Mouse (Mus musculus): ENCODE data around the gene Krt79. TPM values are rescaled to one million over a fixed set of nuclear protein-coding genes. Genes with fewer than 3 reads are reported as not detected.

Krt79 gene
- polyA plus RNA-seq, 1 experiment from 2014 or later, result 16.5 TPM

DNA sequence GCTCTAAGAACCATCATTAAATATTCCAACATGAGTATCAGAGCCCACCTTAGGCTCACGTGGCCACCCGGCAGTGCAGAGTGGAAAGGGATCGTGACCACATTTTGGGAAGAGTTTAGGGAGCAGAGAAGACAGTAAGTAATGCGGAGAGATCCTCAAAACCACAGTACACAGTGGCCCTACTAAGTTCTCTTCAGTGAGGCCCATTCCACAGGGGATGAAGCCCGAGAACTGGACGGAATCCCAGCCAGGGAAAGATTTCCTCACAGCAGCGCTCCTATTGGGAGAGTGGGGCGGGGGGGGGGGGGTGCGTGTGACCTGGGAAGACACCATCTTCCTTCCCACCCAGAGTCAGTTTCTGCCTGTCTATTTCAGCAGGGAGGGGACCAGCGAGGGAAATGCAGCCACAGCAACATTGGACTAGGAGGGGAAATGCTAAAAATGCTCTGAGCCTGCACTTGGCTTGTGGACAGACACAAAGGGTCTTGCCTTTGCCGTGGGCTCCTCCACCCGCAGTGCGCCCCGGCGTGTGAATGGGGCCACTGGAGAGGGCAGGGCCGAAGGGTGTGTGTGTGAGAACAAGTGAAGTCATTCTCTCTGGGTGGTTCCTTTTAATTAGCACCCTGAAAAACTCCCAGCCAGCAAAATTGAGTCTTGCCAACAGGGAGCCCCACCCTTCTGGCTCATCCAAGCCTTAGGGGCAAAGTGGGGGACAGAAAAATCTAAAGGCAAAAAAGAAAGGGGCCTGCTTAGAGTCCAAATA lies 34.1 kb upstream of the Krt79 start:
- WGBS, result 53% methylated on average over 16 of the region's 16 CpGs
- no peak overlapping the region for H3K4me3 ChIP-seq
- no peak overlapping the region for H3K9ac ChIP-seq
- ATAC-seq (ENCODE audit: insufficient number of reproducible peaks, insufficient read depth, low FRiP score, low TSS enrichment, low read depth), result no peak
- no peaks in the 10 kb centered on the region for H3K27me3 ChIP-seq
- H3K4me2 ChIP-seq, result no peak overlapping the region
- peaks cover 42% of the 10 kb centered on the region for H3K4me1 ChIP-seq
- H3K27ac ChIP-seq, result peak overlapping the region; percentile 96; the same call in 1 of the 2 replicates
- H3K36me3 ChIP-seq, result no peaks in the 10 kb centered on the region
- H3K9me3 ChIP-seq, result no peaks in the 10 kb centered on the region

GRCm38 (mm10) chr15:101973414-101974077 lies 33.4 kb upstream of the Krt79 start:
- WGBS, result 14% methylated on average over 15 of the region's 15 CpGs
- H3K4me2 ChIP-seq, result no peak overlapping the region
- no peaks in the 10 kb centered on the region for H3K27me3 ChIP-seq
- peaks cover 42% of the 10 kb centered on the region for H3K4me1 ChIP-seq
- no peaks in the 10 kb centered on the region for H3K9me3 ChIP-seq
- no peak overlapping the region for H3K9ac ChIP-seq
- H3K27ac ChIP-seq, result peak overlapping the region; percentile 96; the same call in 1 of the 2 replicates
- ATAC-seq (ENCODE audit: insufficient number of reproducible peaks, insufficient read depth, low FRiP score, low TSS enrichment, low read depth), result no peak
- H3K4me3 ChIP-seq, result no peak overlapping the region
- no peaks in the 10 kb centered on the region for H3K36me3 ChIP-seq

DNA sequence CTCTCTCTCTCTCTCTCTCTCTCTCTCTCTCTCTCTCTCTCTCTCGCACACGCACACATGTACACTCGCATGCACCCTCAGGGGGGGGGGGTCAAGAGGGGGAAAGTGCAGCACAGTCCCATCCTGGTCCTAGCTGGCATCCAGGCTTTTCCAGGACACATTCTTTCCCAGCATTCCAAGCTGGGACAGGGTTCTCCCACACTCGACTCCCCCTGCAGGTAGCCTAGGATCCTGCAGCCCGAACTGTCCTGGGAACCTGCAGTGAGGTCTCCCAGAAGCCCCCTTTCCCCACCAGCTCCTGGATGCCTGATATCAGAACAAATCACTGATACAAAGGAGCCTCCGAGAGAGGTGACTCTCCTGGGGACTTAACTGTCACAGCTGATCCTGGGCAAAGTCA lies 30.4 kb upstream of the Krt79 start:
- no peak overlapping the region for H3K4me2 ChIP-seq
- no peak overlapping the region for H3K9ac ChIP-seq
- peaks cover 13% of the 10 kb centered on the region for H3K4me1 ChIP-seq
- no peaks in the 10 kb centered on the region for H3K27me3 ChIP-seq
- no peak overlapping the region for H3K4me3 ChIP-seq
- no peak overlapping the region for H3K27ac ChIP-seq
- 11% methylated on average over 3 of the region's 6 CpGs for whole genome bisulfite sequencing
- H3K36me3 ChIP-seq, result no peaks in the 10 kb centered on the region
- no peaks in the 10 kb centered on the region for H3K9me3 ChIP-seq
- 0 out of 2 replicates have a peak, but pooled peaks have one; percentile 8 for ATAC-seq (ENCODE audit: insufficient number of reproducible peaks, insufficient read depth, low FRiP score, low TSS enrichment, low read depth)

GRCm38 (mm10) chr15:101966808-101967207 lies 26.7 kb upstream of the Krt79 start:
- H3K27me3 ChIP-seq, result no peaks in the 10 kb centered on the region
- H3K4me1 ChIP-seq, result no peaks in the 10 kb centered on the region
- no peak overlapping the region for H3K27ac ChIP-seq
- no peak for ATAC-seq (ENCODE audit: insufficient number of reproducible peaks, insufficient read depth, low FRiP score, low TSS enrichment, low read depth)
- no peaks in the 10 kb centered on the region for H3K9me3 ChIP-seq
- H3K4me2 ChIP-seq, result no peak overlapping the region
- 75% methylated on average over 8 of the region's 8 CpGs for WGBS
- no peak overlapping the region for H3K4me3 ChIP-seq
- H3K36me3 ChIP-seq, result no peaks in the 10 kb centered on the region
- no peak overlapping the region for H3K9ac ChIP-seq

GRCm38 (mm10) chr15:101958891-101959290 lies 18.8 kb upstream of the Krt79 start:
- Histone ChIP-seq H3K4me2 (no peak overlapping the region), H3K4me3 (no peak overlapping the region), H3K4me1 (no peaks in the 10 kb centered on the region), H3K9me3 (no peaks in the 10 kb centered on the region), H3K36me3 (no peaks in the 10 kb centered on the region), H3K27me3 (no peaks in the 10 kb centered on the region), H3K27ac (no peak overlapping the region), H3K9ac (no peak overlapping the region)
- no peak for ATAC-seq (ENCODE audit: insufficient number of reproducible peaks, insufficient read depth, low FRiP score, low TSS enrichment, low read depth)
- WGBS, result 83% methylated on average over 3 of the region's 3 CpGs

GRCm38 (mm10) chr15:101954187-101954586 lies 14.1 kb upstream of the Krt79 start, which contains the start of gene Krt78:
Gene Krt78 (minus strand): TSS chr15:101954287.
- H3K4me3 ChIP-seq, result no peak within 1 kb of the TSS
- H3K9ac ChIP-seq, result no peak within 1 kb of the TSS
- 76% methylated on average over 9 of the region's 9 CpGs for WGBS
- H3K27ac ChIP-seq, result no peak within 1 kb of the TSS
- H3K9me3 ChIP-seq, result no peaks in the 10 kb centered on the region
- no peaks in the 10 kb centered on the region for H3K27me3 ChIP-seq
- ATAC-seq (ENCODE audit: insufficient number of reproducible peaks, insufficient read depth, low FRiP score, low TSS enrichment, low read depth), result no peak
- H3K4me1 ChIP-seq, result no peaks in the 10 kb centered on the region
- H3K36me3 ChIP-seq, result no peaks in the 10 kb centered on the region
- H3K4me2 ChIP-seq, result no peak within 1 kb of the TSS

GRCm38 (mm10) chr15:101952733-101953474 lies 12.8 kb upstream of the Krt79 start:
- Histone ChIP-seq H3K9ac (no peak overlapping the region), H3K4me2 (no peak overlapping the region), H3K27ac (no peak overlapping the region), H3K4me1 (no peaks in the 10 kb centered on the region), H3K9me3 (no peaks in the 10 kb centered on the region), H3K36me3 (no peaks in the 10 kb centered on the region), H3K4me3 (no peak overlapping the region), H3K27me3 (no peaks in the 10 kb centered on the region)
- WGBS, result 85% methylated on average over 7 of the region's 7 CpGs
- no peak for ATAC-seq (ENCODE audit: insufficient number of reproducible peaks, insufficient read depth, low FRiP score, low TSS enrichment, low read depth)

- Histone ChIP-seq H3K4me1 (peaks cover 22% of the 10 kb centered on the region), H3K9me3 (no peaks in the 10 kb centered on the region), H3K9ac (no peak overlapping the region), H3K27ac (no peak overlapping the region), H3K36me3 (no peaks in the 10 kb centered on the region), H3K4me2 (no peak overlapping the region), H3K27me3 (no peaks in the 10 kb centered on the region), H3K4me3 (no peak overlapping the region)
- 85% methylated on average over 1 of the region's 1 CpGs for WGBS
- ATAC-seq (ENCODE audit: insufficient number of reproducible peaks, insufficient read depth, low FRiP score, low TSS enrichment, low read depth), result peak; percentile 43; the same call in 1 of the 2 replicates
These were observed 5.3 kb upstream of the Krt79 start for GRCm38 (mm10) chr15:101945430-101945829.

GRCm38 (mm10) chr15:101941948-101942347 lies 1.8 kb upstream of the Krt79 start:
- H3K4me2 ChIP-seq, result no peak overlapping the region
- H3K4me3 ChIP-seq, result no peak overlapping the region
- H3K36me3 ChIP-seq, result no peaks in the 10 kb centered on the region
- H3K4me1 ChIP-seq, result peaks cover 22% of the 10 kb centered on the region
- ATAC-seq (ENCODE audit: insufficient number of reproducible peaks, insufficient read depth, low FRiP score, low TSS enrichment, low read depth), result no peak
- 54% methylated on average over 8 of the region's 8 CpGs for WGBS
- H3K9me3 ChIP-seq, result no peaks in the 10 kb centered on the region
- H3K27me3 ChIP-seq, result no peaks in the 10 kb centered on the region
- H3K9ac ChIP-seq, result no peak overlapping the region
- no peak overlapping the region for H3K27ac ChIP-seq

DNA sequence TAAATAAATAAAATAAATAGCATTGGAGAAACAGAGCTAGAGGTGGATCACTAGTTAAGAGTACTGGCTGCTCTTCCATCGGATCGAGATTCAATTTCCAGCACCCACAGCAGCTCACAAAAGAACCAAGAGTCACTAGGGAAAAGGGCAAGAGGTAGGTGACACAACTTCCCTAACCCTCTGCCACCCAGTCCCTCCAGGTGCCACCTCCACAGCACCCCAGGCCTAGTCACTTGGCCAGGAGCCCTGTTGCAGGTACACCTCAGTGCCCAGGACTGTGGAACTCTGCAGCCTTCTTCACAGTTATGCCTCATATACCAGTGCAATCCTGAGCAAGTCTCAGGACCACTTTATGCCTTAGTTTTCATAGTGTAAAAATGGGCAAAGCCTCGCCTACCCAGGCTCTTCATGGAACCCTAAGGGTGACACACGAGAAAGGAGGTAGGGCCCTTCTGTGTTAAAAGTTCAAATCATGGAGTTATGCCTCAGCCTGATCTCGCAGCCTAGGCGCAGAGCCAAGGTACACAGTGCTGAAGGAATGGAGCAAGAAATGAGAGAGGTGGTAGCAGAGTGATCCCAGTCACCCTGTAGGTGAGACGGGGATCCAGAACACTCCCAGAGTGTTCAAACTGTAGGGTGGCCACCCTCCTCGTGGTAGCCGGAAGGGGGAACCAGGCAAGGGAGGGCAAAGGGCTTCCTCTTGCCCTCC lies 1.4 kb downstream of the Krt79 start:
- H3K36me3 ChIP-seq, result no peaks in the 10 kb centered on the region
- peaks cover 12% of the 10 kb centered on the region for H3K4me1 ChIP-seq
- H3K9ac ChIP-seq, result no peak overlapping the region
- H3K4me3 ChIP-seq, result no peak overlapping the region
- no peak overlapping the region for H3K4me2 ChIP-seq
- H3K27ac ChIP-seq, result no peak overlapping the region
- H3K27me3 ChIP-seq, result 0 out of 2 replicates have a peak, but pooled peaks cover 8% of the 10 kb centered on the region
- 72% methylated on average over 9 of the region's 9 CpGs for WGBS
- H3K9me3 ChIP-seq, result no peaks in the 10 kb centered on the region
- no peak for ATAC-seq (ENCODE audit: insufficient number of reproducible peaks, insufficient read depth, low FRiP score, low TSS enrichment, low read depth)

- Histone ChIP-seq H3K4me1 (peaks cover 13% of the 10 kb centered on the region), H3K36me3 (no peaks in the 10 kb centered on the region), H3K27me3 (peaks cover 34% of the 10 kb centered on the region), H3K4me3 (no peak overlapping the region), H3K9ac (no peak overlapping the region), H3K27ac (no peak overlapping the region), H3K9me3 (no peaks in the 10 kb centered on the region), H3K4me2 (no peak overlapping the region)
- no peak for ATAC-seq (ENCODE audit: insufficient number of reproducible peaks, insufficient read depth, low FRiP score, low TSS enrichment, low read depth)
- WGBS, result 50% methylated on average over 6 of the region's 6 CpGs
These were observed 7.1 kb downstream of the Krt79 start for GRCm38 (mm10) chr15:101933024-101933423.
